Mouse (Mus musculus): ENCODE measurements around the gene Patj. TPM values are rescaled to one million over a fixed set of nuclear protein-coding genes. Genes with fewer than 3 reads are reported as not detected.

Gene Patj
- polyA plus RNA-seq, 1 experiment from 2014 or later = 24.9 TPM

DNA sequence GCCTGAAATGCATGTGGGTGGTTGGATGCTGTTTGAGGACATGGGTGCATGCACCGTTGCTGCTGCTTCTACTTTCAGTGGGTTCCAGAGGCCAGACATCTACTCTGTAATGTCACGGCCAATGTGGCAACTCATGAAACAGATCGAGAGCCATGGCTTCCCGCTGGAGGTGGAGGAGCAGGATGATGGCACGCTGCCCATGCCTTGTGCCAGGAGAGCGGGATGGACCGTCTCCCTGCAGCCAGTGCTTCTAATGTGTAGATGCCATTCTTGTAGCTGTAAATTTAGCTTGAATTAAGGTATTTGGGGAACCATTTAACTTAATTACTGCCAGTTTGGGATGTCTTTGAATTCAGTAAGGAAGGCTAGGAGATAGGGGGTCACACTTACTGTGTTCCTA is 270.3 kb downstream of the Patj start:
- H3K4me2 ChIP-seq = no peak overlapping the region
- H3K4me1 ChIP-seq (replicated peaks) = peaks cover 30% of the 10 kb centered on the region
- no peak for ATAC-seq (ENCODE audit: insufficient number of reproducible peaks, insufficient read depth, low FRiP score, low TSS enrichment, low read depth)
- H3K9me3 ChIP-seq = peaks cover 18% of the 10 kb centered on the region
- no peak overlapping the region for H3K27ac ChIP-seq
- H3K9ac ChIP-seq (replicated peaks) = no peak overlapping the region
- H3K36me3 ChIP-seq = peaks cover 13% of the 10 kb centered on the region; the same call in 1 of the 2 replicates
- 95% methylated on average over 7 of the region's 7 CpGs for WGBS
- no peak overlapping the region for H3K4me3 ChIP-seq (replicated peaks)
- no peaks in the 10 kb centered on the region for H3K27me3 ChIP-seq

- WGBS = 89% methylated on average over 1 of the region's 1 CpGs
- H3K9ac ChIP-seq (replicated peaks) = no peak overlapping the region
- H3K9me3 ChIP-seq = peaks cover 18% of the 10 kb centered on the region
- ATAC-seq (ENCODE audit: insufficient number of reproducible peaks, insufficient read depth, low FRiP score, low TSS enrichment, low read depth) = no peak
- H3K4me2 ChIP-seq = no peak overlapping the region
- H3K36me3 ChIP-seq = peaks cover 17% of the 10 kb centered on the region; the same call in 1 of the 2 replicates
- H3K27ac ChIP-seq = peak overlapping the region; percentile 50; the same call in 1 of the 2 replicates
- H3K4me1 ChIP-seq (replicated peaks) = peaks cover 30% of the 10 kb centered on the region
- no peaks in the 10 kb centered on the region for H3K27me3 ChIP-seq
- H3K4me3 ChIP-seq (replicated peaks) = no peak overlapping the region
Measured at GRCm38 (mm10) chr4:98666451-98666850, 270.9 kb downstream of the Patj start.

GRCm38 (mm10) chr4:98667009-98667408 is 271.4 kb downstream of the Patj start:
- H3K27ac ChIP-seq = 0 out of 2 replicates have a peak overlapping the region, but pooled peaks have one; percentile 62
- H3K4me1 ChIP-seq (replicated peaks) = peaks cover 30% of the 10 kb centered on the region

GRCm38 (mm10) chr4:98677506-98677905 is 281.9 kb downstream of the Patj start:
- Histone ChIP-seq H3K4me3 (replicated peaks) (no peak overlapping the region), H3K4me2 (peak overlapping the region; percentile 20), H3K27me3 (peaks cover 25% of the 10 kb centered on the region), H3K27ac (peak overlapping the region; percentile 24; the same call in 1 of the 2 replicates), H3K36me3 (no peaks in the 10 kb centered on the region), H3K4me1 (replicated peaks) (peaks cover 27% of the 10 kb centered on the region), H3K9ac (replicated peaks) (no peak overlapping the region), H3K9me3 (no peaks in the 10 kb centered on the region)
- WGBS = 20% methylated on average over 9 of the region's 9 CpGs
- ATAC-seq (ENCODE audit: insufficient number of reproducible peaks, insufficient read depth, low FRiP score, low TSS enrichment, low read depth) = peak; percentile 92

More at GRCm38 (mm10) chr4:98667009-98667408, 271.4 kb downstream of the Patj start:
- H3K9ac ChIP-seq (replicated peaks) = no peak overlapping the region
- 38% methylated on average over 3 of the region's 3 CpGs for WGBS
- H3K36me3 ChIP-seq = peaks cover 17% of the 10 kb centered on the region; the same call in 1 of the 2 replicates
- H3K9me3 ChIP-seq = peaks cover 18% of the 10 kb centered on the region
- no peaks in the 10 kb centered on the region for H3K27me3 ChIP-seq
- no peak overlapping the region for H3K4me2 ChIP-seq
- no peak overlapping the region for H3K4me3 ChIP-seq (replicated peaks)
- peak; percentile 82 for ATAC-seq (ENCODE audit: insufficient number of reproducible peaks, insufficient read depth, low FRiP score, low TSS enrichment, low read depth)

DNA sequence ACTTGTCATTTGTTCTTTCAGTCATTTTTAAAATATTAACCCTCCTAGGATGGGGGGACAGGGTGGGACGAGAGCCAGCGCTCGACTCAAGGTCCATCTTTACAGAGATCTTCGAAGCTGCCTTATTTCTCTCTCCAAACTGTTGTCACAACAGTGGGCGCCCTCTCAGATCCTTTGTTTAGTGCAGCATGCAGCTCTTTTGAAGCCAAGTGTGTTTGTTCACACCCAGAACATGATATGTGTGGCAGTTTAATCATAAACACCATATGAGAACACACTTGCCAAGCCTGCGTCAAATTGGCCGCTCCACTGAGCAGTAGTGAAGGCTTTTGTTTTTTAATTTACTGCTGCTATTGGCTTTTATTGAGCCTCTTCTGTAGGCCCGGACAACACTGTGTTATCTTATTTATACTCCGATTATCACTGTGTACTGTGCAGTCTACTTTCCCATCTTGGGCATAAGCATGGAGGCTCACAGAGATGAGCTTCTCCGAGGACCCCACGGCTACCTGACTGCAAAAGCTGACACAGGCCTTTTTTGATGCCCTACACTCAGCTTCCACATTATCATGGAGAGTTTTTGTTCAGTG is 291.2 kb downstream of the Patj start:
- no peak for ATAC-seq (ENCODE audit: insufficient number of reproducible peaks, insufficient read depth, low FRiP score, low TSS enrichment, low read depth)
- no peak overlapping the region for H3K9ac ChIP-seq (replicated peaks)
- H3K4me1 ChIP-seq (replicated peaks) = no peaks in the 10 kb centered on the region
- H3K9me3 ChIP-seq = peaks cover 9% of the 10 kb centered on the region; the same call in 1 of the 2 replicates
- WGBS = 88% methylated on average over 11 of the region's 11 CpGs
- no peak overlapping the region for H3K4me2 ChIP-seq
- peaks cover 19% of the 10 kb centered on the region for H3K36me3 ChIP-seq
- H3K27me3 ChIP-seq = peaks cover 6% of the 10 kb centered on the region; the same call in 1 of the 2 replicates
- no peak overlapping the region for H3K4me3 ChIP-seq (replicated peaks)
- no peak overlapping the region for H3K27ac ChIP-seq

- peaks cover 6% of the 10 kb centered on the region; the same call in 1 of the 2 replicates for H3K27me3 ChIP-seq
- H3K4me2 ChIP-seq = no peak overlapping the region
- no peaks in the 10 kb centered on the region for H3K4me1 ChIP-seq (replicated peaks)
- H3K9ac ChIP-seq (replicated peaks) = no peak overlapping the region
- no peak overlapping the region for H3K4me3 ChIP-seq (replicated peaks)
- H3K27ac ChIP-seq = no peak overlapping the region
- H3K36me3 ChIP-seq = peaks cover 19% of the 10 kb centered on the region
- no peak for ATAC-seq (ENCODE audit: insufficient number of reproducible peaks, insufficient read depth, low FRiP score, low TSS enrichment, low read depth)
- WGBS = 82% methylated on average over 11 of the region's 11 CpGs
- peaks cover 9% of the 10 kb centered on the region; the same call in 1 of the 2 replicates for H3K9me3 ChIP-seq
Measured at GRCm38 (mm10) chr4:98688116-98688515, 292.5 kb downstream of the Patj start.

- no peak overlapping the region for H3K4me3 ChIP-seq (replicated peaks)
- H3K9me3 ChIP-seq = peaks cover 9% of the 10 kb centered on the region; the same call in 1 of the 2 replicates
- no peak for ATAC-seq (ENCODE audit: insufficient number of reproducible peaks, insufficient read depth, low FRiP score, low TSS enrichment, low read depth)
- no peak overlapping the region for H3K9ac ChIP-seq (replicated peaks)
- 81% methylated on average over 9 of the region's 9 CpGs for WGBS
- H3K36me3 ChIP-seq = peaks cover 19% of the 10 kb centered on the region
- H3K4me2 ChIP-seq = no peak overlapping the region
- H3K27me3 ChIP-seq = peaks cover 6% of the 10 kb centered on the region; the same call in 1 of the 2 replicates
- no peak overlapping the region for H3K27ac ChIP-seq
- H3K4me1 ChIP-seq (replicated peaks) = no peaks in the 10 kb centered on the region
Measured at GRCm38 (mm10) chr4:98688520-98688919, 292.9 kb downstream of the Patj start.

GRCm38 (mm10) chr4:98689988-98690387 is 294.4 kb downstream of the Patj start:
- H3K4me3 ChIP-seq (replicated peaks) = no peak overlapping the region
- H3K9me3 ChIP-seq = peaks cover 9% of the 10 kb centered on the region; the same call in 1 of the 2 replicates
- no peak overlapping the region for H3K27ac ChIP-seq
- no peaks in the 10 kb centered on the region for H3K4me1 ChIP-seq (replicated peaks)
- no peak overlapping the region for H3K4me2 ChIP-seq
- peaks cover 6% of the 10 kb centered on the region; the same call in 1 of the 2 replicates for H3K27me3 ChIP-seq
- 90% methylated on average over 1 of the region's 1 CpGs for WGBS
- H3K9ac ChIP-seq (replicated peaks) = no peak overlapping the region
- ATAC-seq (ENCODE audit: insufficient number of reproducible peaks, insufficient read depth, low FRiP score, low TSS enrichment, low read depth) = no peak
- peaks cover 19% of the 10 kb centered on the region for H3K36me3 ChIP-seq

- Histone ChIP-seq H3K4me1 (replicated peaks) (no peaks in the 10 kb centered on the region), H3K27ac (no peak overlapping the region), H3K27me3 (no peaks in the 10 kb centered on the region), H3K4me3 (replicated peaks) (no peak overlapping the region), H3K9me3 (peaks cover 9% of the 10 kb centered on the region; the same call in 1 of the 2 replicates), H3K4me2 (no peak overlapping the region), H3K9ac (replicated peaks) (no peak overlapping the region), H3K36me3 (peaks cover 13% of the 10 kb centered on the region)
- 68% methylated on average over 9 of the region's 9 CpGs for WGBS
- no peak for ATAC-seq (ENCODE audit: insufficient number of reproducible peaks, insufficient read depth, low FRiP score, low TSS enrichment, low read depth)
Measured at GRCm38 (mm10) chr4:98693465-98694185, 298.0 kb downstream of the Patj start.

GRCm38 (mm10) chr4:98697932-98698331 is 302.3 kb downstream of the Patj start:
- H3K4me1 ChIP-seq (replicated peaks) = peaks cover 12% of the 10 kb centered on the region
- no peak overlapping the region for H3K4me3 ChIP-seq (replicated peaks)
- H3K36me3 ChIP-seq = no peaks in the 10 kb centered on the region
- H3K9me3 ChIP-seq = no peaks in the 10 kb centered on the region
- WGBS = 89% methylated on average over 4 of the region's 4 CpGs
- H3K27ac ChIP-seq = no peak overlapping the region
- no peaks in the 10 kb centered on the region for H3K27me3 ChIP-seq
- ATAC-seq (ENCODE audit: insufficient number of reproducible peaks, insufficient read depth, low FRiP score, low TSS enrichment, low read depth) = no peak
- H3K9ac ChIP-seq (replicated peaks) = no peak overlapping the region
- H3K4me2 ChIP-seq = no peak overlapping the region

GRCm38 (mm10) chr4:98698921-98699320 is 303.3 kb downstream of the Patj start:
- Histone ChIP-seq H3K9me3 (no peaks in the 10 kb centered on the region), H3K4me2 (no peak overlapping the region), H3K27me3 (no peaks in the 10 kb centered on the region), H3K9ac (replicated peaks) (no peak overlapping the region), H3K4me3 (replicated peaks) (no peak overlapping the region), H3K36me3 (no peaks in the 10 kb centered on the region), H3K4me1 (replicated peaks) (peaks cover 12% of the 10 kb centered on the region), H3K27ac (no peak overlapping the region)
- ATAC-seq (ENCODE audit: insufficient number of reproducible peaks, insufficient read depth, low FRiP score, low TSS enrichment, low read depth) = no peak
- 71% methylated on average over 3 of the region's 3 CpGs for WGBS
